14 mouse cellular contexts compared by ENCODE assay signal in genomic region chr2:157677262-157677661, GRCm38 (mm10). TPM values are rescaled to one million over a fixed set of nuclear protein-coding genes. Genes with fewer than 3 reads are reported as not detected.
DNase-seq lines count a peak whose midpoint lies in the region; ATAC-seq and TF ChIP-seq lines count a peak whose summit lies in the region.
"Had no signal": no experiment of that assay in that cellular context is flagged by ENCODE, and none has a peak within 500 bp of the region (broad histone marks: within the 10 kb centered on the region; RNA-seq: fewer than 3 reads in every experiment).

No protein-coding gene starts in this region.

- H3K9ac ChIP-seq in hindbrain, postnatal 0 days (replicated peaks; ENCODE audit: low read length), result no peak overlapping the region
- no peak overlapping the region for H3K9ac ChIP-seq in kidney, embryonic 16.5 days (replicated peaks; ENCODE audit: low read length)
- no peak overlapping the region for H3K9ac ChIP-seq in liver, embryonic 15.5 days
- H3K9ac ChIP-seq: limb, embryonic 13.5 days had no signal

- no peak overlapping the region for H3K27ac ChIP-seq in hindbrain, postnatal 0 days
- H3K27ac ChIP-seq in hindbrain, embryonic 10.5 days, result no peak overlapping the region
- no peak overlapping the region; the same call in 1 of the 2 replicates for H3K27ac ChIP-seq in kidney, embryonic 16.5 days (ENCODE audit: low read length)
- H3K27ac ChIP-seq in liver, embryonic 15.5 days (replicated peaks), result no peak overlapping the region; the same call in 1 of the 2 replicates
- H3K27ac ChIP-seq: gastrocnemius, adult 2 months; limb, embryonic 13.5 days; midbrain, embryonic 10.5 days had no signal

- H3K27me3 ChIP-seq in hindbrain, postnatal 0 days (ENCODE audit: insufficient read depth, low read length), result no peaks in the 10 kb centered on the region
- 0 out of 2 replicates have a peak, but pooled peaks cover 7% of the 10 kb centered on the region for H3K27me3 ChIP-seq in hindbrain, embryonic 10.5 days (ENCODE audit: insufficient read depth, poor library complexity, severe bottlenecking)
- no peaks in the 10 kb centered on the region for H3K27me3 ChIP-seq in kidney, embryonic 16.5 days (ENCODE audit: insufficient read depth, low read length)
- no peaks in the 10 kb centered on the region for H3K27me3 ChIP-seq in liver, embryonic 15.5 days
- H3K27me3 ChIP-seq: limb, embryonic 13.5 days had no signal

- no peak for TF ChIP-seq CTCF in hindbrain, postnatal 0 days (IDR thresholded peaks at IDR 0.05; ENCODE audit: low read depth)

- no peak overlapping the region for H3K4me2 ChIP-seq in hindbrain, postnatal 0 days (ENCODE audit: low read depth, low read length)
- no peak overlapping the region for H3K4me2 ChIP-seq in kidney, embryonic 16.5 days (replicated peaks; ENCODE audit: low read depth, low read length)
- H3K4me2 ChIP-seq in liver, embryonic 15.5 days, result peak overlapping the region; percentile 6; the same call in 1 of the 2 replicates
- H3K4me2 ChIP-seq: limb, embryonic 13.5 days had no signal

- no peaks in the 10 kb centered on the region for H3K4me1 ChIP-seq in hindbrain, postnatal 0 days (ENCODE audit: insufficient read depth, low read length)
- H3K4me1 ChIP-seq in hindbrain, embryonic 10.5 days (replicated peaks), result peaks cover 31% of the 10 kb centered on the region
- 0 out of 2 replicates have a peak, but pooled peaks cover 9% of the 10 kb centered on the region for H3K4me1 ChIP-seq in kidney, embryonic 16.5 days (ENCODE audit: insufficient read depth, low read length)
- peaks cover 18% of the 10 kb centered on the region; the same call in 1 of the 2 replicates for H3K4me1 ChIP-seq in liver, embryonic 15.5 days (replicated peaks)
- H3K4me1 ChIP-seq: limb, embryonic 13.5 days had no signal

- 48% methylated on average over 7 of the region's 7 CpGs for WGBS in hindbrain, postnatal 0 days
- WGBS in hindbrain, embryonic 10.5 days, result 60% methylated on average over 7 of the region's 7 CpGs
- 17% methylated on average over 7 of the region's 7 CpGs for WGBS in kidney, embryonic 16.5 days
- 7% methylated on average over 7 of the region's 7 CpGs for WGBS in liver, embryonic 15.5 days (ENCODE audit: insufficient replicate concordance)

- peak; percentile 59; the same call in 1 of the 2 replicates for ATAC-seq in hindbrain, postnatal 0 days
- ATAC-seq in kidney, embryonic 16.5 days (ENCODE audit: low FRiP score, low TSS enrichment), result peak; percentile 82
- ATAC-seq in liver, embryonic 15.5 days (ENCODE audit: insufficient read depth), result peak; percentile 92
- ATAC-seq: activated CD4-positive, CD25-positive, alpha-beta regulatory T cell, adult 4 months had no signal

- H3K36me3 ChIP-seq in hindbrain, postnatal 0 days (ENCODE audit: insufficient read depth, low read length), result no peaks in the 10 kb centered on the region
- H3K36me3 ChIP-seq in hindbrain, embryonic 10.5 days, result no peaks in the 10 kb centered on the region
- H3K36me3 ChIP-seq in kidney, embryonic 16.5 days (ENCODE audit: insufficient read depth, low read length), result no peaks in the 10 kb centered on the region
- H3K36me3 ChIP-seq in liver, embryonic 15.5 days (replicated peaks), result no peaks in the 10 kb centered on the region
- H3K36me3 ChIP-seq: limb, embryonic 13.5 days; midbrain, embryonic 10.5 days had no signal

- DNase-seq in hindbrain, postnatal 0 days (ENCODE audit: low spot score), result no peak
- DNase-seq in hindbrain, embryonic 10.5 days (ENCODE audit: low spot score), result no peak
- peak; percentile 24 for DNase-seq in adrenal gland, postnatal 25 days
- DNase-seq in embryo, embryonic 9.5 days (ENCODE audit: extremely low spot score), result no peak
- DNase-seq in thymus, postnatal 10 days (ENCODE audit: low spot score in 2 of 2), result no peak
- DNase-seq in thymus, postnatal 14 days, result no peak
- DNase-seq: gastrocnemius, adult 2 months; retina, postnatal 1 day; thymus, adult 18-20 months had no signal

- H3K4me3 ChIP-seq in hindbrain, postnatal 0 days (ENCODE audit: low read length), result no peak overlapping the region
- no peak overlapping the region for H3K4me3 ChIP-seq in hindbrain, embryonic 10.5 days
- H3K4me3 ChIP-seq in kidney, embryonic 16.5 days (ENCODE audit: low read length), result no peak overlapping the region
- no peak overlapping the region for H3K4me3 ChIP-seq in liver, embryonic 15.5 days (replicated peaks)
- H3K4me3 ChIP-seq: gastrocnemius, adult 2 months; limb, embryonic 13.5 days; midbrain, embryonic 10.5 days had no signal

- H3K9me3 ChIP-seq in hindbrain, postnatal 0 days (ENCODE audit: low read length), result no peaks in the 10 kb centered on the region
- no peaks in the 10 kb centered on the region for H3K9me3 ChIP-seq in hindbrain, embryonic 10.5 days
- H3K9me3 ChIP-seq in kidney, embryonic 16.5 days (ENCODE audit: low read length), result no peaks in the 10 kb centered on the region
- H3K9me3 ChIP-seq in liver, embryonic 15.5 days (replicated peaks), result no peaks in the 10 kb centered on the region
- H3K9me3 ChIP-seq: limb, embryonic 13.5 days; midbrain, embryonic 10.5 days had no signal

RNA-seq across cellular contexts. Expression of gene Ctnnbl1, which starts 59.9 kb away (rescaled TPM):
- 28.7 and 30.3 TPM in 2 replicates for total RNA-seq in hindbrain, postnatal 0 days (2014; rRNA removed)
- 42.7 and 45.4 TPM in 2 replicates for polyA plus RNA-seq in hindbrain, postnatal 0 days (2015; fragmentation: Nextera tagmentation; extraction: Ambion mirVana)
- polyA plus RNA-seq in hindbrain, embryonic 10.5 days (2016; fragmentation: Nextera tagmentation; extraction: Ambion mirVana), result 93.4 and 95.9 TPM in 2 replicates
- 17.2 and 20.8 TPM in 2 replicates for total RNA-seq in adrenal gland, postnatal 25 days (2021)
- polyA plus RNA-seq in kidney, embryonic 16.5 days (2015; fragmentation: Nextera tagmentation; extraction: Ambion mirVana), result 71.6 and 72.0 TPM in 2 replicates
- polyA plus RNA-seq in liver, embryonic 15.5 days (2015; fragmentation: Nextera tagmentation; extraction: Ambion mirVana), result 20.7 and 20.8 TPM in 2 replicates
